Mouse (Mus musculus) ovary, adult 10 weeks (tissue): ENCODE measurements around the gene Acad12. TPM values are rescaled to one million over a fixed set of nuclear protein-coding genes. Genes with fewer than 3 reads are reported as not detected.

Source experiments
- polyA plus RNA-seq: library from polyadenylated mRNA; stranded (reverse); fragments of 350-450 nt; fragmentation: Illumina TruSeq; extraction: RNeasy Lipid Tissue Mini Kit (QIAGEN cat#74804); gene quantifications from one replicate; pipeline ENCODE4 v1.2.3, GENCODE M21; 2014

Gene Acad12
- polyA plus RNA-seq: 3.5 TPM

GRCm38 (mm10) chr5:121618592-121619513, at the start of gene Acad12:
Gene Acad12 (minus strand): TSS chr5:121618938.

DNA sequence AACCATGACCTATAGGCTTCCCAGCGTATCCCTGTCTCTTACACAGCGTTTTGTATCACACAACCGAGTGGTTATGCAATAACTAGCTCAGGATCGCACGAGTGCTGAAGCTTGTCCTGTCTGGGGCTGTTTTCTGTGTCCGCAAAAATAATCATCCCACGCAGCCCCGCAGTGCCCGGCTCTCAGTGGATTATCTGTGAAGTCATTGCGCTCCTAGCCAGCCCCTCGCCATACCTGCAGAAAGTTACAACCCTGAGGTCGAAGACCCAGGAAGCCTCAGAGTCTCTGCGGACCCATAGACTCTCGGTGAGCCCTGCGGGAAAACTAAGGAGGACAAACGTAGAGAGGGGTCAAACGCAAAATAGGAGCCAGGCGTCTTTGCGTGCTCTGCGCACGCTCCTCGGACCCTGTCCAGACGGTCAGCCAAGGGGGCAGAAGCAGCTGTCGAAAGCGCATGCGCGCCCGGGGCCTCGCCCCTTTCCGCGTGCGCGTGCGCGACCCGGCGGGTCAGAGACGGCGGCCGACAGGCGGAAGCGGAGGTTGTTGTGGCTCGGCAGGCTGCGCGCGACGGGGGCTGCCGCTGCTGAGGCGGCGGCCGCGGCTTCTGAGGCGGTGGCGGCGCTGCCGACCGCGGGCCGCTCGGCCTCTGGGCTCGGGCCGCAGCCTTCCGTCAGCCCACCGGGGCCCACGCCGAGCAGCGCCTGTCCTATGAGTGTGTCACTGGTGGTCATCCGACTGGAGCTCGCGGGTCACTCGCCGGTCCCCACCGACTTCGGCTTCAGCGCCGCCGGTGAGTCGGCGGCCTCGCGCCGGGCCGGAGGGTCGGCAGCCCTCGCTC, 41.5 kb upstream of the Acad12 start, which contains the start of the genes Acad10 and Brap:
Gene Acad10, minus strand, starts transcription at position 456 of the 838 bp plus-strand sequence.
Gene Brap, plus strand, starts transcription at position 505 of the 838 bp plus-strand sequence.

DNA sequence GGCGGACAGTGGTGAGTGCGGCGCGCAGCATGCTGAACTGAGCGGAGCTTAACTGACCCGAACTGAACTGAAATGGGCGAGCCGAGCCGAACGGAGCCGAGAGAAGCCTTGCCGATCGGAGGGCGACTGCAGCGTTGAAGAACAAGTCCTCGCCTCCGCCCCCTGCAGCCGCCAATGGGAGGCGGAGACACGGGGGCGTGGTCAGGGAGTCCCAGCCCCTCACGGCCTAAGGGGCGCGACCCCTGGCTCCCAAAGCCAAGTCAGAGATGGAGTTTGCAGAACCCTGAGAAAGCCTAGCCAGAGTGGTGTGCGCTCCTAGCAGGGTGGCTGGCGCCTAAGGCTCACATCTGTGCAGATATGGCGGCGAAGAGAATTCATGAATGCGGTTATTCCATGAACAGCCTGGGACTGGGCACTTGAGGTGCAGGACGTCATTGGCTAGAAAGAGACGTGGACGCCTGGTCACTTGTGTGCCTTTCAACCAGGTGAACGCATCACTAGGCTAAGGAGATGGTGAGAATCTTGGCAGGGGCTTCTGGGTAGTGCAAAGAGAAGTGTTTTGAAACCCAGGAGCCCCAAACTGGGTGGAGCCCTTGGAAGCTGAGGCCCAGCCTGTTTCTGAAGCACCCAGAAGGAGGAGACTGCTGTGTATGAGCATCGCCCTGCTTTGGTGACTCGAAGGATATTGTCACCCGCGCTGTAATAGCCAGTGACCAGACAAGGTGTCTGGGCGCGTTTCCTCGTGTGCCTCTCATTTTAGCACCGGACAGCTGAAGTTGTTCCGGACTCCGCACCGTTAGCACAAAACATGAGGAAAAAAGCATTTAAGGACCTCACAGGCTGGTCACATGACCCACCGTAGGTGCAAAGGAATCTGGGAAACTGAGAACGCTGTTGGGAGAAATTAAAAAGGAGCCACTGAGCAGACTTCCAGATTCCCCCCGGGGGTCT, 25.0 kb downstream of the Acad12 start, which contains the start of gene Aldh2:
Gene Aldh2, minus strand, starts transcription at position 374 of the 951 bp plus-strand sequence.

Other genes starting within 250 kb of the Acad12 start
- gene Trafd1, start 233.3 kb downstream of the Acad12 start, polyA plus RNA-seq: 12.7 TPM
- 46.7 TPM for gene Naa25, start 221.0 kb downstream of the Acad12 start, polyA plus RNA-seq
- not detected for gene Tmem116, start 167.0 kb downstream of the Acad12 start, polyA plus RNA-seq
- gene Erp29, start 166.4 kb downstream of the Acad12 start, polyA plus RNA-seq: 10.5 TPM
- gene Adam1b, start 115.5 kb downstream of the Acad12 start, polyA plus RNA-seq: not detected
- 2.5 TPM for gene Adam1a, start 73.5 kb downstream of the Acad12 start, polyA plus RNA-seq
- gene Gm42878, start 73.5 kb downstream of the Acad12 start, polyA plus RNA-seq: not detected
- gene Mapkapk5, start 73.0 kb downstream of the Acad12 start, polyA plus RNA-seq: 36.1 TPM
- 4.9 TPM for gene Aldh2, start 25.1 kb downstream of the Acad12 start, polyA plus RNA-seq
- 0.88 TPM for gene Acad10, start 41.6 kb upstream of the Acad12 start, polyA plus RNA-seq
- gene Brap, start 41.6 kb upstream of the Acad12 start, polyA plus RNA-seq: 29.4 TPM
- gene Atxn2, start 92.4 kb upstream of the Acad12 start, polyA plus RNA-seq: 268 TPM
- 8.7 TPM for gene Sh2b3, start 218.7 kb upstream of the Acad12 start, polyA plus RNA-seq
- gene Pheta1, start 230.0 kb upstream of the Acad12 start, polyA plus RNA-seq: not detected